Mouse (Mus musculus) lung, postnatal 36 days (tissue): ENCODE results near the gene Hoxb9.

Source experiments
- DNase-seq: peaks from one replicate; pipeline ENCODE4 v3.0.0; 2022; ENCODE audit warnings: mixed read lengths

The Hoxb9 gene

DNA sequence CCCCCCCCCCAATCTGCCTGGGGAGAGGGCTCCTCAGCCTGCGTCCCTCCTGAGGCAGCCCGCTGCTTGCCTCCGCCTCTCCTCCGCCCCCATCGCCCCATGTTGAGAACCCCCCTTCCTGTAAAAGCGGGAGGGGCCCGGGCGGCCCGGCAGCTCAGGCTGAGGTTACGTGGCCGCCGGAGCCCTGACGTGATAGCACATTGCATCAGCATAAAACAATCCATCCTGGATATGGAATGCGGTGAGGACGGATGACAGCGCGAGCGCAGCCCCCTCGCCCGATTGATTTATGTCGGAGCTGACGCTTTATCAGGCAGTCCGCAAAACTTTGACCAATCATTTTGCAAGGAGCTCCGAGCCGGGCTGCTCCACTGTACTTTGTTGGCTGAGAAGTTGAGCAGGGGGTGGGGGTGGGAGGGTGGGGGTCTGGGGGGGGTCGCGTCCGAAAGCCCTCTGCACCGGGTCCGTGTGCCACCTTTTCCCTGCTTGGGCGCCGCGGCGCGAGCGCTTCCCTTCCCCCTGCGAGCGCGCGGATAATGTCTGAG is at the start of gene Hoxb9:
Hoxb9 (plus strand) TSS at position 462 of the 545 bp plus-strand sequence.
- DNase-seq, result no peak

DNA sequence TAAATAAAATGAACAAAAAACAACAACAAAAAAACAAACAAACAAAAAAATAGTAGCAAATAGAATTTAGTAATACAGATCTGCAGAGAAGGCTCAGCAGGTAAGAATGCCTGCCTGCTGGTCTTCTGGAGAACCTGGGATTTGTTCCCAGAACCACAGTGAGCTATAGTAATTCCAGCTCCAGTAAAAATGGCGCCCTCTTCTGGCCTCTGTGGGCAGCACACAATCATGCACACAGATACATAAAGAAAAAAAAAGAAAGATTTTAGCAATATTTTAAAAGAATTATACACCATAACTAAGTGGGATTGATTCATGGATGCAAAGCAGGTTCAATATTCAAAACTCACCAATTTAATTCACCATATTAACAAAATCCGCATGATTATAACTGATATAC is 47.4 kb upstream of the Hoxb9 start:
- peak; percentile 12 for DNase-seq

DNA sequence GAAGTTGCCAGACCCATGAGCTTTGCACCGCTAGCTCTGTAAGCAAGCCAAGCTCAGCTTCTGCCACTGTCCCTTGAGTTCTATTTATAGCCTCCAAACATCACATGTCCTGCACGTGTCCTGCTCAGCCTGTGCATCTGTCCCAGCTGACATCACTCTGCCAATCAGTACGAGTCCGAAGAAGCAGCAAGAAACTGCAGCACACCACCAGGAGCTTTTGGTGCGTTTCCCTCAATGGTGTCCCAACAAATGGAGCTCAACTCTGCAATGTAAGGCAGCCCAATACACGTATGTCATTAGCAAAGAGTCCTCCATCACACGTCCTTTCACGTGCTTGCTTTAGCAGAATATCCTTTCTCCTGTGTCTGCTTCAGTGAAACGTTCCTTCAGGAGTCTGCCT is 43.6 kb upstream of the Hoxb9 start:
- no peak for DNase-seq

DNA sequence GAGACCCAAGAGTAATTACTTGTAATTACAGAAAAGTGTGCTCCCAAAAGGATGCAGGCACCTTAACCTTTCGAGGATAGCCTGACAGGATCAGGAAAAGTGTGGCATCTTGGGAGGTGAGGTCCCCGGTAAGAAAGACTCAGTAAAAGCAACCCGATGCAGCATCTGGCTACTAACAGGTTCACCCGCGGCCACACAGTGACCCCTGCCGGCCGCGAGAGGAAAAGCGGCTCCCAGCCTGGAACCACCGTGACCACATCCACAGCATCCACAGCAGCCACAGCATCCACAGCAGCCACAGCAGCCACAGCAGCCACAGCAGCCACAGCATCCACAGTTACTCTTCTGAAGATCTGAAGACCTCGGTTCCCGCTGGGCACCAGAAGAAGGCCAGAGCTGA is 36.4 kb upstream of the Hoxb9 start:
- peak; percentile 42 for DNase-seq

DNA sequence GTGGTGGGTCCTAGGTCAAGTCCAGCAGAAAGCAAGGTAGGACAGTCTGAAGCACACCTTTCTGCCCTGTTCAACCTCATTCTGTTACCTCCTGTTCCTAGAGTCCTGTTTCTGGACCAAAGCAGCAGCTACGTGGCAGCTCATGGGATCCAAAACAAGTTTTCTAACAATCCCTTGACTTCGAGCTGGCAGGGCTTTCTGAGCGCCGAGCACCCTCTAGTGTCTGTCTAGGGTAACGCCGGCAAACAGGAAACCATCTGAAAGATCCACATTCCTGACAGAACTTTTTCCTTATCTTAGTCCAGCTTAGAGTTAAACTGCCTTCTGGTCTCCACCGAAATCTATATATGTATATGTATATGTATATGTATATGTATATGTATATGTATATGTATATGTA is 31.0 kb upstream of the Hoxb9 start:
- peak; percentile 53 for DNase-seq

DNA sequence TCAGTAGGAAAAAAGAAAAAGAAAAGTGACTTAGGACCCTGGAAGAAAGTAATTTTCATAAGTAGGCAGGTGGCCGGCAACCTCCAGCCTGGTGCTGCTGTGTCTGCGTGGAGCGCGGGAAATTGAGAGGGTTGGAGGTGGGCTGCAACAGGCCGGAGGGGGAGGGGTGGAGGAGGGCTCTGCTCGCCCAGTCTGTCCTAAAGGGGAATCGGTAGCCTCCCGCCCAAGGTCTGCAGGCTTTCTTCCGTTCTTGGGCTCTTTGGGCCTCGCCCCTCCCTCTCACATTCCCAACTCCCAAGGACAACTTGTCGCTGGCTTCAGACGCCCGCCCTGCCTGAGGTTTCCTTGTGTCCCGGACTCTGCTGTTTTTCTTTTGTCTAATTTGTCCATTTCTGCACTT is 20.4 kb upstream of the Hoxb9 start:
- no peak for DNase-seq

DNA sequence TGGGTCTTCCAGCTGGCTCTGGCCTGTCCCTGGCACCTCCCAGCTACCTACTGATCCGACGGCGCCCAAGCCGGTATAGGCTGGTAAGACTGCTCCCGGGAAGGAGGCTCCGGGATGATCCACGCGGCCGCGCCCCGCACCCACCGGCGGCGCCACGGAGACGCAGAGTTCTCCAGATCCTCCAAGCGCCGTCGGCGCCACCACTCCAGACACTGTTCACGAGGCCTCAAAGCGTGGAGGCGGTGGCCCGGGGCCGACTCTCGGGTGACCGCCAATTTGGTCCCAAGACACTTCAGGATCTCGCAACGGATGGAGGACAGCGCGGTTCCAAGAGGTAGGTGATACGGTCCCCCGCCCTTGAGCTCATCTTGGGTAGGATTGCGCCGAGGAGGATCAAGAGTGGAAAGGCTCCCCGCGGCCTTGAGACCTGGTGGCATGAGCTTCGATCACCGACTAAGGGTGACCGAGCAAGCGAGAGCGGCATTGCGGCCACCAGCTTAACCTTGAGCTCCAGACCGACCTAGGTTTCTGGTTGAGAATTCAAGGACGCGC is 19.7 kb upstream of the Hoxb9 start:
- DNase-seq, result no peak

DNA sequence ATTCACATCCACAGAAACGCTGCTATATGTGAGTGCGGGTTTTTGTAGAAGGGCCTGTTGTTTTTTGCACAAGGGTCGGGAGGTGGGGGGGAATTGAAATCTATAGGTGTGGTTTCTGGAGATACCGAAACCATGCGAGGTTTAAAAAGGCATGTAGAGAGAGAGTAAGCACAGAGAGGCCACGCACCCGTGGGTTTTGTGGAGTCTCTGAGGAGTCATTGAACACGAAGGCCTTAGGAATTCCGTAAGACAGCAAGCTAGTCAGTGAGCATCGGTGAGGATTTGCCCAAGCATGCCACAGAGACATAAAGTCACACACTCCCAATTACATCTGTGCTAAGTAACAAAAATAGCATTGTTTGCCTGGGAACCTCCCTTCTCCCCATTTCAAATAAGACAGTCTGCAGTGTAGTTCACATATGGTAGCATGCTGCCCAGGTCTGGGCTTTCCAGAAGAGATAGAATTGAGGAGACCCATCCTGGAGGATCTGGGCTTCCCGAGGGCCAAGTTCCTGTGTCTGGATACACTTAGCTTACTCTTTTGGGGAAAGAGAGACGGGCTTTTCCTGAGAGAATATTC is 18.6 kb upstream of the Hoxb9 start:
- no peak for DNase-seq

DNA sequence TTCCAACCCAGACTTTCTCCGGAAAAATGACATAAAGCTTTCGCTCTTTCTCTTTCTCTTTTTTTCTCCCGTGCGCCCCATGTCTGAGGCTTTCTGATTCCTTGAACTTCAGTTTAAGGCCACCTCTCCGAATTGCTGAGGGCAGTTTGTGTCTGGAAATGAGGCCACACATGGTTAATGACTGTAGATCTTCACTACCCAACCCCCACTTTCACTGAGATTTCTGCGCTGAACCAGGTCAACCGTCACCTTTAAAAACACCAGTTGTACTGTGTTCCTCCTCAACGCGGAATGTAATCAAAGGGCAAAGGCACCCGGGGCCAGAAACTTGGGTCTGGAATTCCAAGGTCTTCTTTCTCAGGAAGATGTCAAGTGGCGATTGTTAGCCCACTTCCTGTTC is 17.0 kb upstream of the Hoxb9 start:
- DNase-seq, result no peak

DNA sequence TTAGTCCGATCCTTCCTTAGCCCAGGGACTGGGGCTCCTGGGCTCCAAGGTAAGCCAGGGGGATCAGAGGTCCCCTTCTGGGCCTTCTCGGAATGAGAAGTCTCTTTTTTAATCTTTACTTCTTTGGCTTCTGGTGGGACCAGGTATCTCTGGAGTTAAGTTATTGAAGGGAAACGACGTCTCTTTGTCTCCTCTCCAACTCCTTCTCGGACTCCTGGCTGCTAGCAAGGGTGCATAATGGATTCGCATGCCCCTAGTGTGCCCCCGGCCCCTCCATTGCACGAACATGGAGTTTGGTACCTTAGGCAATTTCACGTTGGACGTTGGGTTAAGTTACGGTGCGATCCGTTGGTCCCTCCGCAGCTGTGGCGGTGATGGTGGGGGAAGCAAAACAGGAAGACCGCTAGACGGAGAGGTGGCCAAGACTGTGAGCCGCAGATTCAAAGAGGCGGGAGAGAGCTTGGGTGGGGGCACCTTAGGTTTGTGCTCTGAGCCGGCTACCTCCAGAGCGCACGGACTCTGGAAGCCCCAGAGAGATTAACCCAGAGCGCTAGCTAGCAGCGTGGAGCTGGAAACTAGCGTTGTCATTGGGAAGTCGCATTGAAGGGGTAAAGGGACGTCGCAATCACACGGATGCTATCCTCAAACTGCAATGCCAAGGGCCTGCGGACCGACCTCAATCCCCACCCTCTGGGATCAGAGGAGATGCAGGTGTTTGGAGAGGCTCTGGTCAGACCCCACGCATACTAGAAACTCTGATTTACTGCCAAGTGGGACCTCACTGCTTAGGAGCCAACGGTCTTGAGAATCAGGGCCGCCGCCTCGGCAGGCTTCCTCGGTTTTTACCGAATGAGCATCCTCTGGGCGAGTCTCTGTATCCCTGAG is 15.9 kb upstream of the Hoxb9 start:
- no peak for DNase-seq

DNA sequence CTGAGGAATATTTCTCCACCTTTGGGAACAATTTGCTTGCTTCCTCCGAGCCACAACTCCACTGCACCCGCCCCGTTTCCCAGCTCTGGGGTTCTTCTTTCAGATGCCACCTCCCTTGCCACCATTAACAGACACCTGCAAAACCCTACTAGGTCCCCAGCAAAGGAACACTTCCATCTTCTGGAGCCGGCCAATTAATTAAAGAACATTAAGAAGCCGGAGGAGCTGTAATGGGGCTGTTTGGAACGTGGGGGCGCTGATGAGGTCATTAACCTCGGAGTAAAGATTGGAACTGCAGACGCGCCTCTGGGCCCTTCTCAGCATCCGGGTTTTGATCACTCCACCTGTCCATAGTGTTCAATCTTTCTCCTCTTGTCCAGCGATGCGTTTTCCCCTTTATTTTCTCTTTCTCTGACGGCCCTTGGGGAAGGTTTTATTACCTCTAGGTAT is 15.2 kb upstream of the Hoxb9 start:
- no peak for DNase-seq

DNA sequence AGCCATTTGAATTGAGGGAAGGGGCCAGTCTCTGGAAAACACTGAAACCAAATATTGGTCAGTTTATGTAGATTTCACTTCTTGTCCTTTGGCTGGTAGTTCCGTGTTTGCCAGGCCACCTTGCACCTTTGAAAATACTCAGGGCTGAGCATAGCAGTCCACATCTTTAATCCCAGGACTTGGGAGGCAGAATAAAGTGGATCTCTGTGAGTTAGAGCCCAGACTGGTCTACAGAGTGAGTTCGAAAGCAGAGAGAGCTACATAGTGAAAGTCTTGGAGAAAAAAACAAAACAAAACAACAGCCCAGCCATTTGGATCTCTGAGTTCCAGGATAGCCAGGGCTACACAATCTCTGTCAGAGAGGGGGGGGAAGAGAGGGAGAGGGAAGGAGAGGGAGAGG is 14.1 kb upstream of the Hoxb9 start:
- no peak for DNase-seq

DNA sequence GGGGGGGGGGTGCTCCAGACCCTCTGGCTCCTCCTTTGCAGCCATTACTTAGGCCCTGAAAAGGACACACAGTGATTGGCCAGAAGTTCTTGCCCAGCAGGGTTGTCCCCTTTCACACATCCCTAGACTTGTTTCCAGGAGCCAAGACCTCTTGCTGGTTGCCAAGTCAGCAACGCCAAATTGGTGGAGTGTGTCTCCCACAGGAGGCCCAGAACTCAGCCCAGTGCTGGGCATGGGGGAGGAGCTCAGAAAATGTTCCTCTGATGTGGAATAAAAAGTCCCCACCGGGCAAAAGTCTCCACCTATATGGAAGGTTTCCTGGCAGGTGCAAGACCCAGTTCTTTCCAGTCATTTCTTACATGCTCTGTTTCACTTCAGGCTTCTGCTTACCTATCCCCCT is 12.2 kb upstream of the Hoxb9 start:
- DNase-seq, result no peak

DNA sequence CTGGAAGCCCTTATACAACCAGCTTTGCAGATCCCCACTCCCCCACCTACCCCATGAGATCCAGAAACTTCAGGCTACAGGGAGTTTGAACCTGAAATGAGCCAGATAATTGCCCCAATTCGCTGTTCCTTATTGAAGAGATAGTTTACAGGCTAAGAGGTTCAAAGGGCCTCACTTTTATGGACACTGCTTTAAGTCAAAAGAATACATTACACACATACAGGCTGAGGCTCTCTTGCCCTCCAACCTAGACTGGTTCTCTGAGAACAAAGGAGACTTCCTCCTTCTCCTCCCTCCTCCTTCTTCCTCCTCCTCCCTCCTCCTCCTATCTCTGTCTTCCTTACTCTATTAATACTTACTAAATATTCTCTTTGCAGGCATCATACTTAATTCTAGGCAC is 11.7 kb upstream of the Hoxb9 start:
- DNase-seq, result no peak

DNA sequence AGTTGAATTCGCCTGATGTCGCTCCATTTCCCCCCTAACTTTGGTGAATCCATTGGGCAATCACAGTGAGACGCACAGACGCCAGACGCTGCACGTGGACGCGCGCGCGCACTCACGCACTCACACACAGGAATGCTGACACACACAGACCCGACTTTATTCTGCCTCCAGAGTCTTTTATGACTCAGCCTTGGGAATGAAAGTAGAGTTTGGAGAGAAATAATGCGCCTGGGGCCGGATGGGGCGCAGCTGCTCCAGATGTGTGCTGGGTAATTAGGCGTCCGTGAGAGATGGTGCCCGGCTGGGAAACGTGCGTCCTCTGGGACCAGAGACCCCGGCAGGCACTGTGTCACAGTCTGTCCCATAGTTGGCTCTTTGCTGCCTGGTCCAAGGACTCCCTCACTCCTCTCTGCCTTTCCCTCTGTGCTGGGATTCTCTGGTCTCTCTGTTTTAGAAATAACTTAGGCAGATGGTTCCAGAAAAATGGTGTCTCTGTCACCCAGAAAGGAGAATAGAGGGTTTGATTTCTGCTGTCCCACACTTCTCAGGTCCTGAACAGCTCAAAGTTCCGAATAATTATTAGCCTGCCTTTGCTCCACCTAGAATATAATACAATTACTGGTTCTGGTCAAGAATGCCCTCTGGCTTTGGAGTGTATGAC is 10.8 kb upstream of the Hoxb9 start:
- DNase-seq, result peak; percentile 17

DNA sequence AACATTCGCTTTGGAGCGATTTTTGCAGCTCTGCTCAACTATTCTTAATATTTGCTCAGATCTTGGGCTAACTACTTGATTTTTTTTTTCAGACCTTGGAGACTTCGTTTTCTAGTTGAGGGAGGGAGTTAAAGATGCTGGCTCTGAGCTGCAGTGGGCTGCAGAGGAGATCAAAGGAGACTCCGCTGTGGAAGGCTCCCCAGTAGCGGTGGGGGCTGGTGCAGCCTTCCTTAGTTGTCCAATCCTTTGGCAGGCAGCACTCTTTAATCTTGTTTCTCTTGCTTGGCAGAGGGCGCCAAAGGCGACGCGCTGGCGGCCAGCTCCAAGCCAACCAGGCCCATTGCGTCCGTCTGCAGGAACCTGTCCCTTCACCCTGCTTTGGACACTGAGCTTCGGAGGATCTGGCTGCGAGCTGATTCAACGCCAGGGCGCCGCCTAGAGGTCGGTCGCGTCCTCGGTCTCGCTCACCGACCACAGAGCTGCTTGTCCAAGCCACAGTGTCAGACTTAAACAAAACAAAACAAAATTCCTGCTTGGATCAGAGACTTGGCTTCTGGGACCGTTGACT is 9.8 kb upstream of the Hoxb9 start:
- peak; percentile 82 for DNase-seq

DNA sequence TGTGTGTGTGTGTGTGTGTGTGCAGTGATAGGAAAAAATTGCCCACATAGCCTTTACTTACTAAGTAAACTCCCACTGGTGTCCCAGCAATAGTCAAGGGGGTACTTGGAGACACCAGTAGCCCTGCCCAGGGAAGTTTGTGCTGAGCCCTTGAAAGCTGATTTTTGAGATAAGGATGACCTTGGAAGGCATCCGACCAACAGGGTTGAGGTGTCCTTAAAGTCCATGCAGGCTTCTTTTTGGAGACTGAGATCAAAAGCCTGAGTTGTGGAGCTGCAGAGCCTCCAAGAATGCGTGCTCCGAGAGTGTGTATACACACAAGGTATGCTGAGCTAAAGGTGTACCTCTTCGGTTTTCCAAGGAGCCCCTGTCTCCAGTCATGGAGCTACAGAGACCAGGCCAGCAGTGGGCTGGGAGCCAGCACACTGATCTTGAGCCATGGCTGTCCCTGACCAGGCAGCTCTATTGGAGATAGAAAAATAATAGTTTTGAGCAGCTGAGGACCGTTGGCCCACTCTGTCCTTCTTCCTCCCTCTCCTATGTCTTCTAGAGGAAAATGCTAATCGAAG is 8.9 kb upstream of the Hoxb9 start:
- DNase-seq, result no peak

DNA sequence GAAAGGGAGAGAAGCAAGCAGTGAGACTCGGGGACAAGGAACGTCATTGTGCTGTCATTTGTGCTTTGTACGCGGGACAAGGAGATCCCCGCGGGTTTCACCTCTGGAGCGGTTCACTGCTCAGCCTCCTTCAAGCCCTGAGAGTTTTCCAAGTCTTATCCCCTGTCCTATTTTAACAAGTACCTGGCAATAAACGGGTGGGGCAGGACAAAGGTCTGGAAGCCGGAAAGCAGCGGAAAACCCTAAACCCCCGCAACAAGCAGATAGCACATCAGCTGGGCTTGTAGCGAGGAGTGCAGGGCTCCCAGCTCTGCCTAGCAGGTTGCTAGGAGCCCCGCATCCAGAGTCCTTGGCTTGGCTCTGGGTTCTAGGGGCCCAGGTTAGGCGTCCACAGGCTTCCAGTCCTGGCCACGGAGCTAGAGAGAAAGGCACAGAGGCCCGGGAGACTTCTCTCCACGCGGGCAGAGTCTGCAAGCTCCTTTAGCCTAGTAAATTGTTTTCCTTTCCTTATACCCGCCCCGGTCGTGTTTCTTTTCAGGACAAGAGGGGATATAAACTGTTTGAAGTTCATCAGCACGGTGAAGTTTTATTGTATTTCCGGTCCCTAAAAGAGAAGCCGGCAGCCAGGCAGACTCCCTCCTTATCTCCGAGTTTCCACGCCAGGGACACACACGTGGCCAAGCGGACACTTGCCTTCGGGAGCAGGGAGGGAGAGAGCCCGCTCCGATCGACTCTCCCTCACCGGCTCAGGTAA is 7.4 kb upstream of the Hoxb9 start:
- no peak for DNase-seq

DNA sequence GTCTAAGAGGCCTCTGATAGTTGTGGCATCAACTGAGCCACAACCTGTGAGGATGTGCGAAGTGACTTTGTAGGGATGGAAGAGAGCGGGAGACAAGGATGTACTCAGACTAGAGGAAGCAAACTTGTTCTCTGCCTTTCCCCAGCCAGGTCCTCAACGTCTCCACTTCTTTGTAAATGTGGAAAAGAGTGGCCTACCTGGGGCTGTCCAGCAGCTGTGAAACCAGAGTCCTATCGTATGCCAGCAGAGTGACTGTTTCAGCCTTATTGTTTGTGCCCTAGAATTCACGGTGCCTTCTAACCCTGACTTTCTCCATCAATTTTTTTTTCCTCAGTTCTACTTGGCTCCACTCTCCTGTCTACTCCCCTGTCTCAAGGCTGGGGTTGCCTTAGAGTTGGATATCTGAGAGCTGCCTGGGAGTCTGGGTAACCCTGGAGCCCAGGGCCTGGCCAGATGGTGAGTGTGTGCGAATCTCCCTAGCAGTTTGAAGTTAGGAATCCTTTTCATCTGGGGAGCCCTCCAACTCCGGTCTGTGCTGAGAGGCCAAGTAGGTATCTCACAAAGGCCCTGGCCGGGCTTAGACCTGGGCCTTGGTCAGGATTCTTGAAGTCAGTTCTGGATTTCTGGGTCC is 6.8 kb upstream of the Hoxb9 start:
- DNase-seq, result no peak

DNA sequence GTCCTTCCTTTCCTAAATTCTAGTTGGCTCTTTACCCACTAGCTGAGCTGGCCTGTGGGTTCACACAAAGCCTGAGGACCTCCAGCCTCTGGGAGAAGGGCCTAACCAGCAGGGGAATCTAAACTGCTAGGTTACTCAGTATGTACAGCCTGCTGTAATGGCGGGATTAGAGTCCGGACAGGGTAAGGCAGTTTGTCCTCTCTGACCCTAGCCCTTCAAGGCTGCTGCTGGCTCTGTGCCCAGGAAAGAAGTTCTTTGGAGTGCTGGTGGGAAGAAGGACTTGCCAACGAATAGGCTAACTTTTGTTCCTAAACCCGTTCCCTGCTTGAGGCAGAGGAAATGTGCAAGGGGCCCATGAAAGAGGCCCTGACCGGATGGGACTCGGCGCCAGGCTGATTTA is 5.3 kb upstream of the Hoxb9 start:
- no peak for DNase-seq
